ENCODE assay signal across 45 mouse cellular contexts in the genomic region with DNA sequence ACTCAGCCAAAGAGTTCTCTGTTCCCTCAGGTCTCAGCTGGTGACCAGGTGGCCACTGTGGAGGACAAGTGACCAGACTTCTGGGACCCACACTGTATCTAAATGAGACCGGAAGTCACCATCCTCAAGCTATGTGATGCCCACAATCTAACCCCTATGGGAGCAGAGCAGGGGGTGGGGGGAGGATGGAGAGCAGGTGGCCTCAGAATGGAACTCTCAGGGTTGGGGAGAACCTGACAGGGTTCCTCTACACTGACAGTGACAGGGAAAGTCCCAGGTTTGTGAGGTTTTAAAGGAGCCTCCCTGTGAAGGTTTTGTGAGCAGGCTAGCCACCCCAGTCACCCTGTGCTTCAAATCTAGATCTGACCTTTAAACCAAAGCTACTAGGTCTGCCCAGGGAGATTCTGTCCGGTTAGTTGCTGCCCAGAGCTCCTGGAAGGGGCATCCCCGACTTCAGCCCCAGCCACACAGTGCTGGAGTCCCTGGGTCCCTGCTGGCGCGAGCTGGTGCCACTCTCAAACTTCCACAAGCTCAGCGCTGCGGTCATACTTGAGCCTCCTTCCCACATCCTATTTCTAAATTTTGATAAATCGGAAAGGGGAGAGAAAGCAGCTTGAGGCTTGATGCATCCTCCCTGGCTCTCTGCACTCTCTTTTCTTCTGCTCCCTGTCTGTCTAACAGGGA. TPM values are rescaled to one million over a fixed set of nuclear protein-coding genes. Genes with fewer than 3 reads are reported as not detected.
"Had no signal": no experiment of that assay in that cellular context is flagged by ENCODE, and none has a peak within 500 bp of the region (broad histone marks: within the 10 kb centered on the region; RNA-seq: fewer than 3 reads in every experiment).

No protein-coding gene starts in this region.

- H3K4me3 ChIP-seq: heart, embryonic 10.5 days; heart, embryonic 12.5 days; heart, embryonic 13.5 days; heart, embryonic 15.5 days; hindbrain, embryonic 10.5 days; hindbrain, embryonic 12.5 days; hindbrain, embryonic 13.5 days; hindbrain, embryonic 15.5 days; intestine, embryonic 15.5 days; kidney, embryonic 15.5 days; layer of hippocampus, adult 2 months had no signal

- H3K4me2 ChIP-seq: heart, embryonic 11.5 days; heart, embryonic 12.5 days; heart, embryonic 13.5 days; heart, embryonic 15.5 days; hindbrain, embryonic 12.5 days; hindbrain, embryonic 13.5 days; hindbrain, embryonic 14.5 days; hindbrain, embryonic 15.5 days; intestine, embryonic 15.5 days; kidney, embryonic 15.5 days had no signal

- H3K9ac ChIP-seq: heart, embryonic 12.5 days; heart, embryonic 13.5 days; heart, embryonic 15.5 days; hindbrain, embryonic 12.5 days; hindbrain, embryonic 13.5 days; hindbrain, embryonic 14.5 days; hindbrain, embryonic 15.5 days; intestine, embryonic 15.5 days; kidney, embryonic 15.5 days had no signal

- H3K27ac ChIP-seq: heart, embryonic 10.5 days; heart, embryonic 13.5 days; heart, embryonic 15.5 days; hindbrain, embryonic 10.5 days; hindbrain, embryonic 12.5 days; hindbrain, embryonic 13.5 days; hindbrain, embryonic 14.5 days; hindbrain, embryonic 15.5 days; hindbrain, postnatal 0 days; intestine, embryonic 15.5 days; kidney, embryonic 15.5 days; kidney, postnatal 0 days; layer of hippocampus, adult 2 months had no signal

- H3K4me1 ChIP-seq: heart, embryonic 12.5 days had no signal

- ATAC-seq: hindbrain, embryonic 16.5 days; hindbrain, postnatal 0 days; inflammation-experienced regulatory T-cells, adult 6 months; intestine, embryonic 15.5 days; intestine, embryonic 16.5 days; intestine, postnatal 0 days had no signal

- H3K36me3 ChIP-seq: heart, embryonic 10.5 days; heart, embryonic 12.5 days; heart, embryonic 13.5 days; heart, embryonic 15.5 days; hindbrain, embryonic 10.5 days; hindbrain, embryonic 12.5 days; hindbrain, embryonic 13.5 days; hindbrain, embryonic 15.5 days; intestine, embryonic 15.5 days; kidney, embryonic 15.5 days had no signal

- DNase-seq: heart, postnatal 10 days; heart, postnatal 14 days; heart, postnatal 36 days; heart, postnatal 4 days; kidney, adult 11 months; kidney, adult 18-20 months; kidney, adult 2 months; kidney, adult 8-10 months; kidney, adult 9 months; kidney, postnatal 10 days; kidney, postnatal 14 days; kidney, postnatal 25 days; kidney, postnatal 36 days; kidney, postnatal 4 days; layer of hippocampus, adult 9-11 months; layer of hippocampus, postnatal 36 days had no signal

- H3K9me3 ChIP-seq: heart, embryonic 10.5 days; heart, embryonic 12.5 days; heart, embryonic 13.5 days; heart, embryonic 15.5 days; hindbrain, embryonic 10.5 days; hindbrain, embryonic 12.5 days; hindbrain, embryonic 13.5 days; hindbrain, embryonic 15.5 days; intestine, embryonic 15.5 days; kidney, embryonic 15.5 days had no signal

RNA-seq across cellular contexts. Expression of a gene that starts 8.8 kb away (rescaled TPM):
- total RNA-seq: heart, adult 8-10 months; heart, postnatal 10 days; heart, postnatal 14 days; heart, postnatal 25 days; heart, postnatal 36 days; heart, postnatal 4 days; hematopoietic stem cell, adult 5-6 weeks; layer of hippocampus, adult 18-20 months; layer of hippocampus, adult 2 months; layer of hippocampus, adult 8-10 months; layer of hippocampus, postnatal 36 days had no signal
- polyA plus RNA-seq: heart, embryonic 11.5 days; heart, embryonic 13.5 days; heart, embryonic 14.5 days; heart, embryonic 15.5 days; heart, postnatal 0 days; inflammation-experienced regulatory T-cells, adult 6 months; intestine, embryonic 14.5 days; intestine, embryonic 15.5 days; intestine, embryonic 16.5 days; intestine, postnatal 0 days; kidney, embryonic 14.5 days; kidney, postnatal 0 days; large intestine, adult 2 months had no signal
